Mouse (Mus musculus) megakaryocyte-erythroid progenitor cell, adult 5-6 weeks (primary cell): ENCODE data around the gene Cyb5b. TPM values are rescaled to one million over a fixed set of nuclear protein-coding genes. Genes with fewer than 3 reads are reported as not detected.

Experiments used
- ATAC-seq: replicated peaks from 2 replicates; pipeline ENCODE4 v1.8.0; 2016; ENCODE audit warnings: mild to moderate bottlenecking, inconsistent platforms; ENCODE audit not compliant: severe bottlenecking, poor library complexity, low FRiP score, low TSS enrichment
- total RNA-seq, 2 experiments: library from RNA; stranded (forward) in 1 of 2; stranded (reverse) in 1 of 2; fragments of 200-1000, 215-1000 nt in 1 of 2; fragments of >200 nt in 1 of 2; fragmentation: Nextera tagmentation in 1 of 2; gene quantifications; 2 replicates each; pipeline ENCODE4 v1.2.3; 2014 to 2017

Gene Cyb5b
- total RNA-seq, 2 experiments from 2014 or later: 35.4 to 39.3 TPM

- ATAC-seq: no peak
Measured at GRCm38 (mm10) chr8:107124343-107124742, 26.1 kb upstream of the Cyb5b start.

GRCm38 (mm10) chr8:107129171-107130025 lies 21.0 kb upstream of the Cyb5b start:
- no peak for ATAC-seq

GRCm38 (mm10) chr8:107130028-107130427 lies 20.4 kb upstream of the Cyb5b start:
- ATAC-seq: no peak

GRCm38 (mm10) chr8:107132581-107133491 lies 17.6 kb upstream of the Cyb5b start:
- ATAC-seq: no peak

GRCm38 (mm10) chr8:107133881-107134280 lies 16.6 kb upstream of the Cyb5b start:
- no peak for ATAC-seq

- no peak for ATAC-seq
Measured at GRCm38 (mm10) chr8:107136003-107136612, 14.3 kb upstream of the Cyb5b start.

- no peak for ATAC-seq
Measured at GRCm38 (mm10) chr8:107137591-107137990, 12.8 kb upstream of the Cyb5b start.

- no peak for ATAC-seq
Measured at GRCm38 (mm10) chr8:107138338-107138737, 12.1 kb upstream of the Cyb5b start.

GRCm38 (mm10) chr8:107139704-107140470 lies 10.6 kb upstream of the Cyb5b start:
- ATAC-seq: peak; percentile 98

- ATAC-seq: no peak
Measured at GRCm38 (mm10) chr8:107142539-107142938, 7.9 kb upstream of the Cyb5b start.

GRCm38 (mm10) chr8:107143501-107143900 lies 6.9 kb upstream of the Cyb5b start:
- no peak for ATAC-seq

- ATAC-seq: no peak
Measured at GRCm38 (mm10) chr8:107146186-107146585, 4.3 kb upstream of the Cyb5b start.

- no peak for ATAC-seq
Measured at GRCm38 (mm10) chr8:107148802-107149201, 1.6 kb upstream of the Cyb5b start.

- peak; percentile 39 for ATAC-seq
Measured at GRCm38 (mm10) chr8:107150057-107150403, 410 bp upstream of the Cyb5b start.

GRCm38 (mm10) chr8:107151212-107151920 lies 926 bp downstream of the Cyb5b start:
- peak; percentile 24 for ATAC-seq

- ATAC-seq: no peak
Measured at GRCm38 (mm10) chr8:107153326-107154210, 3.1 kb downstream of the Cyb5b start.

- ATAC-seq: no peak
Measured at GRCm38 (mm10) chr8:107156816-107157215, 6.4 kb downstream of the Cyb5b start.

GRCm38 (mm10) chr8:107157836-107158235 lies 7.4 kb downstream of the Cyb5b start:
- peak; percentile 98 for ATAC-seq
